Mouse (Mus musculus) left cerebral cortex, adult 11 months (tissue): ENCODE measurements around the gene Ints12.

Source experiments
- DNase-seq: peaks from one replicate; pipeline ENCODE4 v3.0.0; 2022; ENCODE audit warnings: low spot score

Ints12 gene

GRCm38 (mm10) chr3:133091664-133092273, at the start of gene Ints12, which contains the start of gene Gstcd:
Ints12 (plus strand) TSS chr3:133091840.
Gstcd (minus strand) TSS chr3:133092033.
- peak; percentile 87 for DNase-seq

- DNase-seq, result no peak
These were observed 39.6 kb upstream of the Ints12 start for GRCm38 (mm10) chr3:133052068-133052467.

- DNase-seq, result no peak
These were observed 16.1 kb upstream of the Ints12 start for GRCm38 (mm10) chr3:133075560-133075959.

- DNase-seq, result no peak
These were observed 8.9 kb upstream of the Ints12 start for GRCm38 (mm10) chr3:133082736-133083135.

- DNase-seq, result peak; percentile 19
These were observed 5.8 kb upstream of the Ints12 start for GRCm38 (mm10) chr3:133085858-133086257.

- no peak for DNase-seq
These were observed 1.2 kb upstream of the Ints12 start for GRCm38 (mm10) chr3:133090247-133091120.

GRCm38 (mm10) chr3:133091121-133091663, 448 bp upstream of the Ints12 start:
- DNase-seq, result peak; percentile 23

GRCm38 (mm10) chr3:133092274-133092853, 724 bp downstream of the Ints12 start:
- no peak for DNase-seq

- no peak for DNase-seq
These were observed 1.3 kb downstream of the Ints12 start for GRCm38 (mm10) chr3:133092936-133093335.

GRCm38 (mm10) chr3:133094305-133094704, 2.7 kb downstream of the Ints12 start:
- no peak for DNase-seq

GRCm38 (mm10) chr3:133097936-133098335, 6.3 kb downstream of the Ints12 start:
- DNase-seq, result no peak

GRCm38 (mm10) chr3:133098336-133098735, 6.7 kb downstream of the Ints12 start:
- no peak for DNase-seq

GRCm38 (mm10) chr3:133098909-133099308, 7.3 kb downstream of the Ints12 start:
- DNase-seq, result no peak

- DNase-seq, result no peak
These were observed 12.1 kb downstream of the Ints12 start for GRCm38 (mm10) chr3:133103768-133104167.

- no peak for DNase-seq
These were observed 12.8 kb downstream of the Ints12 start for GRCm38 (mm10) chr3:133104436-133104835.

- no peak for DNase-seq
These were observed 17.1 kb downstream of the Ints12 start for GRCm38 (mm10) chr3:133108731-133109130.

GRCm38 (mm10) chr3:133109844-133110243, 18.2 kb downstream of the Ints12 start:
- no peak for DNase-seq

- no peak for DNase-seq
These were observed 20.1 kb downstream of the Ints12 start for GRCm38 (mm10) chr3:133111741-133112140.

GRCm38 (mm10) chr3:133113281-133113680, 21.6 kb downstream of the Ints12 start:
- no peak for DNase-seq

GRCm38 (mm10) chr3:133131372-133131771, 39.7 kb downstream of the Ints12 start:
- no peak for DNase-seq

GRCm38 (mm10) chr3:133132611-133133010, 41.0 kb downstream of the Ints12 start:
- no peak for DNase-seq

GRCm38 (mm10) chr3:133141877-133142276, 50.2 kb downstream of the Ints12 start:
- DNase-seq, result no peak
